Mouse (Mus musculus) small intestine, adult 2 months (tissue): ENCODE measurements at regions not wholly inside any gene's neighbourhood (a gene's known extent, or its start where the extent isn't known, plus 50 kb on each side); places are given as distances from the start of the nearest gene placed in this dataset.

Experiments
- H3K27ac ChIP-seq: fragments of 200-500 bp; 2 replicates; pipeline ENCODE4 v1.5.1; 2012; ENCODE audit warnings: low read depth, low read length, control low read depth, inconsistent platforms; ENCODE audit not compliant: insufficient read depth
- H3K27me3 ChIP-seq: fragments of 200-500 bp; 2 replicates; pipeline ENCODE4 v1.6.1; 2012; ENCODE audit warnings: mild to moderate bottlenecking, moderate library complexity, low read length, inconsistent platforms; ENCODE audit not compliant: control insufficient read depth, insufficient read depth
- H3K36me3 ChIP-seq: fragments of 200-500 bp; 2 replicates; pipeline ENCODE4 v1.6.1; 2012; ENCODE audit warnings: mild to moderate bottlenecking, low read length, control low read depth, inconsistent platforms; ENCODE audit not compliant: control insufficient read depth, insufficient read depth
- H3K4me1 ChIP-seq: fragments of 200-500 bp; 2 replicates; pipeline ENCODE4 v1.6.1; 2012; ENCODE audit warnings: low read length, inconsistent platforms, mixed read lengths; ENCODE audit not compliant: control insufficient read depth, insufficient read depth, insufficient read length
- H3K4me3 ChIP-seq: fragments of 200-500 bp; 2 replicates; pipeline ENCODE4 v1.5.1; 2012; ENCODE audit warnings: low read depth, mild to moderate bottlenecking, control low read depth, inconsistent platforms, low read length, moderate library complexity
- CTCF ChIP-seq: fragments of 200-500 bp; IDR thresholded peaks from 2 replicates; pipeline ENCODE4 v1.5.1; 2012; ENCODE audit warnings: low read depth, mild to moderate bottlenecking, control low read depth, inconsistent platforms, low read length, moderate library complexity, mixed read lengths; ENCODE audit not compliant: insufficient replicate concordance, insufficient read length; ENCODE audit errors: extremely low read depth
- POLR2A ChIP-seq: fragments of 200-500 bp; IDR thresholded peaks from 2 replicates; pipeline ENCODE4 v1.6.1; 2012; ENCODE audit warnings: low read depth, mild to moderate bottlenecking, control low read depth, inconsistent platforms, low read length, moderate library complexity
- WGBS: fragments of 180-500 bp; shearing (Covaris S2); methylation state at CpG from one replicate; pipeline ENCODE4 v1.1.7; 2018; 5-methylcytosine and 5-hydroxymethylcytosine counted together

DNA sequence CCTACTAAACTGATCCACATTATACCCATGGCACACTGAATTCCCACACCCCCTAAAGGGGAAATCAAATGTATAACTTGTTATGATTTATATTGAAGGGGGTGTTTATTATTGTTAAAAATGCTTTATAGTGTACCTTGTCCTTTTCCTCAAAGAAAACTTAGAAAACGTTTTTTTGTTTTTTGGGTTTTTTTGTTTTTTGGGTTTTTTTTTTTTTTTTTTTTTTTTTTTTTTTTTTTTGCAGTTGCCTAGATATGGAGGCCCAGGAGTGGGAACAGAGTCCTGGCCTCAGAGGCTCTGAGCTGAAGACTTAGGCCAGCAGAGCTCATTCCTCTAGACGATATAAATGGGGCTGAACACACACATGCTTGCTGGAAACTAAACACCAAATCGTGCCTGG, 87.3 kb upstream of the Klf14 start:
- H3K36me3 ChIP-seq: no peaks in the 10 kb centered on the region
- H3K27ac ChIP-seq: no peak overlapping the region
- TF ChIP-seq CTCF (no peak), POLR2A (no peak)
- no peaks in the 10 kb centered on the region for H3K4me1 ChIP-seq
- 49% methylated on average over 3 of the region's 3 CpGs for WGBS
- H3K4me3 ChIP-seq: no peak overlapping the region
- no peaks in the 10 kb centered on the region for H3K27me3 ChIP-seq

DNA sequence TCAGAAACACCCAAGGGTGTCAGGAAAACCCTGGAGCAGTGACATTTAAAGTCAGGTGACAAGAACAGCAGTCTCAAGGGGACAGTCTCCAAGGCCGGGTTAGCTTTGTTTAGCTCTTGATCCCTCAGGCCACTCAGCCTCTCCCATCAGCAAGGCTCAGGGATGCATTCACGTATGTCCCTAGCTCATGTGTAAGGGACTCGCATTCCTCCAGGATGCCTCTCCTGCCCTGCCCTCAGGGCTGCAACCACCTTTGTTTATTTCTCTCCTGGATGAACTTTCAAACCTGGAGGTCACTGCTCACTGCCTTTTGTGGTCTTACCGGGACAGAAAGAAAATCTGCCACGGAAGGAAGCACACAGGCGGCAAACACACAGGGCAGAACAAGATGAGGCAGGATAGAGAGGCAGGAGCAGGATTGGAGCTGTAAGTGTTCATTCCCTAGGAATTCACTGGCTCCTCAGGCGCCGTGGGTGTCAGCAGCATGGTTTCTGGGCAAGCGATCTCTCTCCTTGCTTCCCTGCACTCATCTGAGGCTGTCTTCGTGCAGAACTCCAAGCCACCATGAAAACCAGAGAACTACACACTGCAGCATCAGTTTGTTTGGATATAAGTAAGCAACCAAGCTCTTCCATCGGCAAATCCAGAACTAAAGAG, 90.2 kb upstream of the Klf14 start:
- no peaks in the 10 kb centered on the region for H3K4me1 ChIP-seq
- H3K27me3 ChIP-seq: no peaks in the 10 kb centered on the region
- 48% methylated on average over 11 of the region's 11 CpGs for WGBS
- H3K27ac ChIP-seq: no peak overlapping the region
- no peak overlapping the region for H3K4me3 ChIP-seq
- H3K36me3 ChIP-seq: no peaks in the 10 kb centered on the region
- TF ChIP-seq CTCF (no peak), POLR2A (no peak)

DNA sequence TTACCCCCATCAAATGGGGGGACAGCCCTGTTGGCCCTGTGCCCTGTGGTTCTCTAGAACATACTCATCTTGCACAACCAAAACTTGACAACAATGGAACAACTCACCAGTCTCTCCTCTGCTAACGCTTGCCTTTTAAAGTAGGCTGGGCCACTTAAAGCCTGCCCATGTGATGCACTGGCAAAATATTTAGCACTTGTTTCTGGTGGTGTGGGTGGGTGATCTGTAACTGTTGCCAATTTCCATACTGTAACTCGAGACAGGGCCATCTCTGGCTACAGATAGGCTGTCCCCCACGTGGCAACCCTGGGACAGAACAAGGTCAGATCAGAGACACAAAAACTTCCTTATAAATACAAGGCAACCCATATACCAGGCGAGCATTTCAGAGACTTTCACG, 92.0 kb upstream of the Klf14 start:
- TF ChIP-seq POLR2A (no peak), CTCF (no peak)
- Histone ChIP-seq H3K4me3 (no peak overlapping the region), H3K4me1 (no peaks in the 10 kb centered on the region), H3K36me3 (peaks cover 9% of the 10 kb centered on the region), H3K27ac (no peak overlapping the region), H3K27me3 (no peaks in the 10 kb centered on the region)
- WGBS: 62% methylated on average over 5 of the region's 5 CpGs

DNA sequence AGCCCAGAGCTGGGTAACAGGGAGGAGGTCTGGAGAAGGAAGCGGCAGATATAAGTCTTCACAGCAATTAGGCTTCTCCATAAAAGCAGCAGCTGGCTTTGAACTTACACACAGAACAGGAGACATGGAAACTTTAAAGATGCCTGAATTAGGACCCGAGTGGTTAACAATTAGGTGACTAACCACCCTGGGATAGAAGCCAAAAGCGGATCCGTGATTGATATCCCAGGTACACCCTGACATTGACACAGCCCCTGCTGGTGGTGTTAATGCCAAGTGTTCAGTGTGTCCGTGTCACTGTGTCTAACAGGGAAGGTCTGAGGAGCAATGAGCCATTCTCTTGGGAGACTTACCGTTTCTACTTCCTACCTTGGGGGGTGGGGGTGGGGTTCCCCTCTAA, 92.9 kb upstream of the Klf14 start:
- no peak for TF ChIP-seq POLR2A
- TF ChIP-seq CTCF: no peak
- H3K27me3 ChIP-seq: no peaks in the 10 kb centered on the region

GRCm38 (mm10) chr6:31053003-31053402, 94.1 kb upstream of the Klf14 start:
- WGBS: 17% methylated on average over 8 of the region's 8 CpGs
- Histone ChIP-seq H3K27ac (no peak overlapping the region), H3K27me3 (no peaks in the 10 kb centered on the region), H3K4me1 (no peaks in the 10 kb centered on the region), H3K36me3 (peaks cover 23% of the 10 kb centered on the region), H3K4me3 (no peak overlapping the region)
- no peak for TF ChIP-seq POLR2A
- TF ChIP-seq CTCF: no peak

More for the DNA sequence above, 92.9 kb upstream of the Klf14 start:
- Histone ChIP-seq H3K27ac (no peak overlapping the region), H3K4me1 (no peaks in the 10 kb centered on the region), H3K4me3 (no peak overlapping the region), H3K36me3 (peaks cover 18% of the 10 kb centered on the region)
- WGBS: 36% methylated on average over 6 of the region's 6 CpGs

GRCm38 (mm10) chr6:31056786-31057566, 98.1 kb upstream of the Klf14 start:
- Histone ChIP-seq H3K36me3 (peaks cover 52% of the 10 kb centered on the region), H3K4me3 (no peak overlapping the region), H3K27me3 (no peaks in the 10 kb centered on the region), H3K27ac (no peak overlapping the region), H3K4me1 (no peaks in the 10 kb centered on the region; the same call in 1 of the 2 replicates)
- 75% methylated on average over 12 of the region's 12 CpGs for WGBS
- TF ChIP-seq CTCF: no peak
- no peak for TF ChIP-seq POLR2A

- WGBS: 80% methylated on average over 1 of the region's 1 CpGs
- no peak for TF ChIP-seq CTCF
- no peak for TF ChIP-seq POLR2A
- Histone ChIP-seq H3K4me1 (no peaks in the 10 kb centered on the region; the same call in 1 of the 2 replicates), H3K27me3 (no peaks in the 10 kb centered on the region), H3K36me3 (peaks cover 63% of the 10 kb centered on the region), H3K27ac (no peak overlapping the region), H3K4me3 (no peak overlapping the region)
Measured at GRCm38 (mm10) chr6:31058299-31058698, 99.4 kb upstream of the Klf14 start.

DNA sequence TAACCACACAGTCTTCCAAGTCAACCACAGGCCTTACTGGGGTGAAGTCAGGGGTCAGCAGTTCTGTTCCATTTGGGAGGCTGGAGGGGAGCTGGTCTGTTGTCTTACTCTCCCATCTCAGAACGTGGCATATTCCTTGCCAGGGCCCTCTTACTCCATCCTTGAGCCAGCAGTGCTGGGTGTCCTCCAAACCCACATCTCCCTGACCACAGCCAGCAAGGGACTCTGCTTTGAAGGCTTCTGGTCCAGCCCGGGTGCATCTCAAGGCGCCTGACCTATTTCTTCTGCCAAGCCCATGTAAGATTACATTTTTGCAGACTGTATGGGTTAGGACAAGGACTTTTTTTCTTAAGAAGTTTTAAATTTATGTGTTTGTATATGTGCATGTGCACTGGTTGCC, 100.1 kb upstream of the Klf14 start:
- Histone ChIP-seq H3K27ac (no peak overlapping the region), H3K27me3 (no peaks in the 10 kb centered on the region), H3K4me3 (no peak overlapping the region), H3K36me3 (peaks cover 66% of the 10 kb centered on the region), H3K4me1 (no peaks in the 10 kb centered on the region; the same call in 1 of the 2 replicates)
- no peak for TF ChIP-seq POLR2A
- no peak for TF ChIP-seq CTCF
- 82% methylated on average over 3 of the region's 3 CpGs for WGBS
